In genomic region chr1:186655096-186655495, GRCm38 (mm10) we compare ENCODE assay signal across 12 mouse cellular contexts. TPM values are rescaled to one million over a fixed set of nuclear protein-coding genes. Genes with fewer than 3 reads are reported as not detected.
DNase-seq lines count a peak whose midpoint lies in the region; ATAC-seq lines count a peak whose summit lies in the region.
"Had no signal": no experiment of that assay in that cellular context is flagged by ENCODE, and none has a peak within 500 bp of the region (broad histone marks: within the 10 kb centered on the region; RNA-seq: fewer than 3 reads in every experiment).

No protein-coding gene starts in this region.

- peak; percentile 90 for ATAC-seq in hindbrain, embryonic 15.5 days (ENCODE audit: low FRiP score, low read depth)
- ATAC-seq in hindbrain, embryonic 12.5 days (ENCODE audit: low FRiP score): no peak
- ATAC-seq in neural tube, embryonic 14.5 days (ENCODE audit: low read depth): peak; percentile 54
- ATAC-seq: intestine, embryonic 15.5 days had no signal

- H3K9ac ChIP-seq in hindbrain, embryonic 15.5 days: no peak overlapping the region
- H3K9ac ChIP-seq in hindbrain, embryonic 12.5 days: no peak overlapping the region
- H3K9ac ChIP-seq in neural tube, embryonic 14.5 days (replicated peaks; ENCODE audit: low read depth, low read length): no peak overlapping the region
- H3K9ac ChIP-seq: intestine, embryonic 15.5 days; liver, embryonic 13.5 days; stomach, embryonic 15.5 days had no signal

- DNase-seq in cerebellum, postnatal 14 days: peak; percentile 66 to 69
- peak; percentile 11 to 42 for DNase-seq in layer of hippocampus, adult 18-20 months (ENCODE audit: low spot score in 2 of 2)
- no peak for DNase-seq in kidney, postnatal 25 days
- no peak for DNase-seq in ovary, postnatal 14 days (ENCODE audit: low spot score)
- DNase-seq in spleen, postnatal 14 days (ENCODE audit: low spot score in 2 of 2): no peak
- DNase-seq: liver, embryonic 13.5 days had no signal

- 0 out of 2 replicates have a peak overlapping the region, but pooled peaks have one; percentile 30 for H3K27ac ChIP-seq in hindbrain, embryonic 15.5 days (replicated peaks)
- H3K27ac ChIP-seq in hindbrain, embryonic 12.5 days: no peak overlapping the region; the same call in 1 of the 2 replicates
- no peak overlapping the region for H3K27ac ChIP-seq in neural tube, embryonic 14.5 days (ENCODE audit: low read depth, low read length)
- H3K27ac ChIP-seq: intestine, embryonic 15.5 days; liver, embryonic 13.5 days; stomach, embryonic 15.5 days had no signal

- H3K4me2 ChIP-seq in hindbrain, embryonic 15.5 days: no peak overlapping the region
- no peak overlapping the region for H3K4me2 ChIP-seq in hindbrain, embryonic 12.5 days (replicated peaks)
- H3K4me2 ChIP-seq in neural tube, embryonic 14.5 days (ENCODE audit: low read depth, low read length): no peak overlapping the region
- H3K4me2 ChIP-seq: intestine, embryonic 15.5 days; liver, embryonic 13.5 days; stomach, embryonic 15.5 days had no signal

- no peak overlapping the region for H3K4me3 ChIP-seq in hindbrain, embryonic 15.5 days
- no peak overlapping the region for H3K4me3 ChIP-seq in hindbrain, embryonic 12.5 days
- no peak overlapping the region for H3K4me3 ChIP-seq in neural tube, embryonic 14.5 days (ENCODE audit: low read depth, low read length)
- H3K4me3 ChIP-seq: intestine, embryonic 15.5 days; liver, embryonic 13.5 days; myocyte; stomach, embryonic 15.5 days had no signal

- WGBS in hindbrain, embryonic 15.5 days: 37% methylated on average over 4 of the region's 4 CpGs
- 48% methylated on average over 4 of the region's 4 CpGs for WGBS in hindbrain, embryonic 12.5 days
- WGBS in neural tube, embryonic 14.5 days: 56% methylated on average over 4 of the region's 4 CpGs

- H3K36me3 ChIP-seq in hindbrain, embryonic 15.5 days: no peaks in the 10 kb centered on the region
- H3K36me3 ChIP-seq in hindbrain, embryonic 12.5 days: no peaks in the 10 kb centered on the region
- no peaks in the 10 kb centered on the region for H3K36me3 ChIP-seq in neural tube, embryonic 14.5 days (ENCODE audit: control insufficient read depth, insufficient read depth, low read length)
- H3K36me3 ChIP-seq: intestine, embryonic 15.5 days; liver, embryonic 13.5 days; stomach, embryonic 15.5 days had no signal

- no peaks in the 10 kb centered on the region for H3K27me3 ChIP-seq in hindbrain, embryonic 15.5 days
- H3K27me3 ChIP-seq in hindbrain, embryonic 12.5 days: no peaks in the 10 kb centered on the region
- no peaks in the 10 kb centered on the region for H3K27me3 ChIP-seq in neural tube, embryonic 14.5 days (ENCODE audit: control insufficient read depth, insufficient read depth, low read length)
- H3K27me3 ChIP-seq: intestine, embryonic 15.5 days; liver, embryonic 13.5 days; stomach, embryonic 15.5 days had no signal

- H3K4me1 ChIP-seq in hindbrain, embryonic 15.5 days (replicated peaks): no peaks in the 10 kb centered on the region
- no peaks in the 10 kb centered on the region for H3K4me1 ChIP-seq in hindbrain, embryonic 12.5 days
- no peaks in the 10 kb centered on the region for H3K4me1 ChIP-seq in neural tube, embryonic 14.5 days (ENCODE audit: control insufficient read depth, insufficient read depth, low read length)
- H3K4me1 ChIP-seq: liver, embryonic 13.5 days had no signal

- no peaks in the 10 kb centered on the region for H3K9me3 ChIP-seq in hindbrain, embryonic 15.5 days
- H3K9me3 ChIP-seq in hindbrain, embryonic 12.5 days (replicated peaks): no peaks in the 10 kb centered on the region
- H3K9me3 ChIP-seq in neural tube, embryonic 14.5 days (ENCODE audit: control insufficient read depth, low read length): no peaks in the 10 kb centered on the region
- H3K9me3 ChIP-seq: intestine, embryonic 15.5 days; liver, embryonic 13.5 days; stomach, embryonic 15.5 days had no signal

RNA-seq across cellular contexts. Expression of gene Tgfb2, which starts 50.7 kb away (rescaled TPM):
- 27.0 and 36.2 TPM in 2 replicates for polyA plus RNA-seq in hindbrain, embryonic 15.5 days (2015; fragmentation: Nextera tagmentation; extraction: Ambion mirVana)
- 45.8 and 48.4 TPM in 2 replicates for polyA plus RNA-seq in hindbrain, embryonic 12.5 days (2016; fragmentation: Nextera tagmentation; extraction: Ambion mirVana)
- 10 to 100 TPM; 25.9 to 26.9 TPM for total RNA-seq in layer of hippocampus, adult 18-20 months (2021)
- 35.9 and 39.5 TPM in 2 replicates for polyA plus RNA-seq in neural tube, embryonic 14.5 days (2014; fragmentation: Nextera tagmentation; extraction: Ambion mirVana)

Comparison
In these comparisons a context has a peak if more than half of its experiments do, and no peak if none do; other contexts are left out.
1. DNase-seq: peak in cerebellum, postnatal 14 days (2 of 2) and layer of hippocampus, adult 18-20 months (2 of 2); none in kidney, postnatal 25 days (0 of 2), ovary, postnatal 14 days (single experiment) and spleen, postnatal 14 days (0 of 2).